Mouse (Mus musculus) liver, embryonic 12.5 days (tissue): Measurements from ENCODE around the gene Oas1e. TPM values are rescaled to one million over a fixed set of nuclear protein-coding genes. Genes with fewer than 3 reads are reported as not detected.

Experiments
- ATAC-seq: fragments of 200-750 bp; cut with Nextera tagmentation; 2 replicates; pipeline ENCODE4 v1.8.0; 2017; ENCODE audit warnings: moderate number of reproducible peaks, mild to moderate bottlenecking, moderate library complexity
- H3K27ac ChIP-seq: fragments of 300-500 bp; sonication (generic); 2 replicates; pipeline ENCODE4 v1.5.1; 2016; ENCODE audit warnings: mild to moderate bottlenecking
- H3K27me3 ChIP-seq: fragments of 300-500 bp; sonication (generic); replicated peaks from 2 replicates; pipeline ENCODE4 v1.6.1; 2016; ENCODE audit warnings: mild to moderate bottlenecking, moderate library complexity
- H3K36me3 ChIP-seq: fragments of 300-500 bp; sonication (generic); 2 replicates; pipeline ENCODE4 v1.6.1; 2016; ENCODE audit warnings: mild to moderate bottlenecking, moderate library complexity
- H3K4me1 ChIP-seq: fragments of 300-500 bp; sonication (generic); 2 replicates; pipeline ENCODE4 v1.6.1; 2016
- H3K4me2 ChIP-seq: fragments of 300-500 bp; sonication (generic); 2 replicates; pipeline ENCODE4 v1.6.1; 2016; ENCODE audit warnings: mild to moderate bottlenecking, moderate library complexity
- H3K4me3 ChIP-seq: fragments of 300-500 bp; sonication (generic); 2 replicates; pipeline ENCODE4 v1.5.1; 2016; ENCODE audit warnings: mild to moderate bottlenecking, moderate library complexity
- H3K9ac ChIP-seq: fragments of 300-500 bp; sonication (generic); 2 replicates; pipeline ENCODE4 v1.6.1; 2016; ENCODE audit warnings: mild to moderate bottlenecking, moderate library complexity
- H3K9me3 ChIP-seq: fragments of 300-500 bp; sonication (generic); replicated peaks from 2 replicates; pipeline ENCODE4 v1.6.1; 2016; ENCODE audit warnings: mild to moderate bottlenecking, moderate library complexity
- WGBS: fragments of 180-500 bp; shearing (Covaris S2); methylation state at CpG from one replicate; pipeline ENCODE4 v1.1.7; 2016; ENCODE audit not compliant: insufficient replicate concordance; 5-methylcytosine and 5-hydroxymethylcytosine counted together
- polyA plus RNA-seq: library from polyadenylated mRNA; unstranded; fragments of >200 nt; fragmentation: Nextera tagmentation; extraction: Ambion mirVana; gene quantifications from 2 replicates; pipeline ENCODE4 v1.2.1, GENCODE M21; 2016

The Oas1e gene
- polyA plus RNA-seq, 1 experiment from 2014 or later = not detected

DNA sequence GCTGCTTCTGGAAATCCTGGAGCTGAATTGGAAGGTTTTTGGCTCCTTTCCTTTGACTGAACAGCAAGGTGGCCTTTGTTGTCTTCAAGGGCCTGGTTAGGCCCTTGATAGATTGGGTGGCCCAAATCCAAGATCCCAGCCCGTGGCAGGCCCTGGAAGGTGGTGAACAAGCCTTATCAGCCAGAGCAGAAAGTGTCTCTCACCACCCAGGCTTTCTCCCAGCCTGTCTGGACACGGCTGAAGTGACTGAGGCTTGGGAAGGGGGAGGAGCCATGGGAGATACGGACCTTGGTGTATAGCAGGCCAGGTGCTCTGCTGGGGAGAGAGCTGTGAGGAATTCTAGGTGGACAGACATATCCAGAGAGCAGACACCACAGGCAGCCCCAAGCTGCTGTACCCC lies 25.9 kb downstream of the Oas1e start:
- Histone ChIP-seq H3K4me3 (no peak overlapping the region), H3K4me1 (no peaks in the 10 kb centered on the region), H3K36me3 (no peaks in the 10 kb centered on the region), H3K9ac (no peak overlapping the region), H3K27ac (no peak overlapping the region), H3K9me3 (no peaks in the 10 kb centered on the region), H3K4me2 (no peak overlapping the region), H3K27me3 (peaks cover under 1% of the 10 kb centered on the region; the same call in 1 of the 2 replicates)
- 30% methylated on average over 3 of the region's 3 CpGs for WGBS
- no peak for ATAC-seq

DNA sequence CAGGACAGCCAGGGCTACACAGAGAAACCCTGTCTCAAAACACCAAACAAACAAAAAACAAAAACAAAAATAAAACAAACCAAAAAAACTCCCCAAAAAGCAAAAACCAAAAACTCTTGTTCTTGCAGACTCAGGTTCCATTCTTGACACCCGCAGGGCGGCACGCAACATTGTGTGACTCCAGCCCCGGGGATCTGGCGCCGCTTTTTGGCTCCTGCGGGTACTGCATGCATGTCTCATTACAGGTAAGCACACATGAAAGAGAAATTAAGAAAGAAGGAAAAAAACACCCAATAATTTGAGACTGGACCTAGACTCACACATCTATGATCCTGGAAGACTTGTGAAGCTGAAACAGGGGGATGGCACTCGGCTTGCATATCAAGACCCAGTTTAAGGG lies 30.3 kb downstream of the Oas1e start:
- no peaks in the 10 kb centered on the region for H3K36me3 ChIP-seq
- H3K27me3 ChIP-seq = peaks cover 18% of the 10 kb centered on the region
- no peak overlapping the region for H3K4me2 ChIP-seq
- no peak for ATAC-seq
- no peaks in the 10 kb centered on the region for H3K4me1 ChIP-seq
- 51% methylated on average over 8 of the region's 8 CpGs for WGBS
- no peak overlapping the region for H3K9ac ChIP-seq
- H3K4me3 ChIP-seq = no peak overlapping the region
- no peaks in the 10 kb centered on the region for H3K9me3 ChIP-seq
- H3K27ac ChIP-seq = no peak overlapping the region

DNA sequence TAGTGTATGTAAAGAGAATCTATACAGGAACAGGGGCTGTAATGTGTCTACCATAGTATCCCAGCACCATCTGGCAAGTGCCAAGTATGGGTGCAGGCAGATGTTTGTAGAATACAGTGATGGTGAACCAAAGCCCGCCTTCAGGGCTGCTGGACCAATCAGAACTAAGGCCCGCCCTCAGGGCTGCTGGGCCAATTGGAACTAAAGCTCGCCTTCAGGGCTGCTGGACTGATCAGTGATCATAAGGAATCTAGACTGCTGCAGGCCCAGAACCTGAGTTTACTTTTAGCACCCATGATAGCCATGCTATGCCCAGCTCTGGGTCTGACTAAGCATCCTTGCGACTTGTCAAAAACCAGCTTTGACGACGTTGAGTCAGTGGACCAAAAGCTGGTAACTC lies 33.4 kb downstream of the Oas1e start:
- Histone ChIP-seq H3K27me3 (peaks cover 18% of the 10 kb centered on the region), H3K9me3 (no peaks in the 10 kb centered on the region), H3K4me3 (no peak overlapping the region), H3K36me3 (no peaks in the 10 kb centered on the region), H3K27ac (no peak overlapping the region), H3K9ac (no peak overlapping the region), H3K4me1 (no peaks in the 10 kb centered on the region), H3K4me2 (no peak overlapping the region)
- ATAC-seq = no peak
- WGBS = 29% methylated on average over 6 of the region's 6 CpGs

DNA sequence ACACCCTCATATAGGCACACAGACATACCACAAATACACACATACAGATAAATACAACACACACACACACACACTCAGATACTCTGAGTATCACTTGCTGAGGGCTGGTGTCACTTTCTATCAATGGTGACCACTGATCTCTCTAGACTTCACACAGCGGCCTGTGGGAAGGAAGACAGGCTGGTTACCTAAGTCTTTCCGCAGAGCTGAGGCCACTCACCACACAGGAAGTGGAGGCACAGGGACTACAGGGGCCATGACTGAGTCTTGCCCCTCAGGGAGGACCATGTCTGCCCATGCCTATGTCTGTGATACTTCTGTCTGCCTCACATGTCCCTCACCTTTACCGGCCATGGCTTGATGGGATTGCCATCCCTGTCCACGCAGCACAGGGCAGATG lies 41.1 kb downstream of the Oas1e start:
- Histone ChIP-seq H3K9ac (no peak overlapping the region), H3K27ac (no peak overlapping the region), H3K36me3 (no peaks in the 10 kb centered on the region), H3K9me3 (no peaks in the 10 kb centered on the region), H3K4me2 (no peak overlapping the region), H3K4me1 (no peaks in the 10 kb centered on the region), H3K27me3 (0 out of 2 replicates have a peak, but pooled peaks cover 6% of the 10 kb centered on the region), H3K4me3 (no peak overlapping the region)
- 49% methylated on average over 4 of the region's 4 CpGs for WGBS
- ATAC-seq = no peak

DNA sequence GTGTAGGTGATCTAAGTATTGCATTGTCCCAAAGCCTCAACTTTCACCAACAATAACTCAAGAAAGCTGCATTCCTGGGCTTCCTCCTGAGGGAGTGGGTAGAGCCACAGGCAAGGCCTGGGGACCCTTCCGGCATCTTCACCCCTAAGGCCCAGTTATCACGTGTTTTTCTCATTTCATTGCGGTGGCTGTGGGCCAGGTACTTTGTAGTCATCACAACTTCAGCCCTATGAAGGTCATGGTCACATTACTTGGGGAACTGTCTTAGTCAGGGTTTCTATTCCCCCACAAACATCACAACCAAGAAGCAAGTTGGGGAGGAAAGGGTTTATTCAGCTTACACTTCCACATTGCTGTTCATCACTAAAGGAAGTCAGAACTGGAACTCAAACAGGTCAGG lies 42.5 kb downstream of the Oas1e start:
- no peak overlapping the region for H3K4me3 ChIP-seq
- no peak for ATAC-seq
- no peak overlapping the region for H3K27ac ChIP-seq
- no peaks in the 10 kb centered on the region for H3K36me3 ChIP-seq
- no peaks in the 10 kb centered on the region for H3K4me1 ChIP-seq
- WGBS = 57% methylated on average over 3 of the region's 3 CpGs
- H3K27me3 ChIP-seq = 0 out of 2 replicates have a peak, but pooled peaks cover 6% of the 10 kb centered on the region
- H3K4me2 ChIP-seq = no peak overlapping the region
- no peak overlapping the region for H3K9ac ChIP-seq
- H3K9me3 ChIP-seq = no peaks in the 10 kb centered on the region

DNA sequence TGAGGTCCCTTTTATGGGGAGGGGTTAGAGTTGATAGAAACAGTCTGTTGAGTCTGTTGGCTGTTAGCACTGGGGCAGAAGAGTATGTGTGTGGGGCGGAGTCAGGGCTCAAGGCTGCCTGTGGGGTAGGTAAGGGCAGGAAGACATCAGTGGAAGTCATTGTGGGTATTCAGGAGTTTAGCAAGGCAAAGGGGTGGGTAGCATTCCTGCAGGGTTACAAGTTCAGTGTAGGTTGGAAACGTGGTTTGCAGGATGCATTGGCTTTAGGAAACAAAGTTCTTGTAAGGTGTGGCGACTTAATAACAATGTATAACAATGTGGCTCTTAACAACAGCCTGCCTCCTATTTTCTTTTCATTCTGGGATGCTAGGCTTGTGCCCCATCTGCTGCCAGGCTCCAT lies 44.1 kb downstream of the Oas1e start:
- no peak overlapping the region for H3K4me2 ChIP-seq
- 58% methylated on average over 3 of the region's 3 CpGs for WGBS
- no peak overlapping the region for H3K27ac ChIP-seq
- ATAC-seq = no peak
- no peak overlapping the region for H3K9ac ChIP-seq
- H3K9me3 ChIP-seq = no peaks in the 10 kb centered on the region
- H3K4me1 ChIP-seq = no peaks in the 10 kb centered on the region
- 0 out of 2 replicates have a peak, but pooled peaks cover 6% of the 10 kb centered on the region for H3K27me3 ChIP-seq
- no peaks in the 10 kb centered on the region for H3K36me3 ChIP-seq
- H3K4me3 ChIP-seq = no peak overlapping the region

DNA sequence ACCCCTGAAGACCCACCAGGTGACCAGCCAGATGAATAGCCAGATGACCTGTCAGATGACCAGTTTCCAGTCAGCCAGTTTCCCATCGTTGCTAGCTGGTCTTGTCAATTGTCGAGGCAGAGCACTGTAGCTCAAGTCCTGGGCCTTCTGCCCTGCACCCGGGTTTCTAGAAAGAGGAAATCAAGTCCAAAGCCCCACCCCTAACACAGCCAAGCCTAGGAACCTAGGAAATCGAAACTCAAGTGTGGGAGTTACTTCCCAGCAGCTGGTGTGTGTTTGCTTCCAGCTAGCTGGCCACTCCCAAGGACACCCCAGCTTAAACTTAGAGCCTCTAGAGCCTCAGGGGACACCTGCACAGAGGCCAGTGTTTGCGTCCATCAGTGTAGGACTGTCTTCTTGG lies 45.6 kb downstream of the Oas1e start, which contains the start of gene Oas2:
TSS of gene Oas2 (minus strand) at position 166 of the 400 bp plus-strand sequence.
- Histone ChIP-seq H3K9me3 (no peaks in the 10 kb centered on the region), H3K27ac (no peak within 1 kb of the TSS), H3K4me2 (no peak within 1 kb of the TSS), H3K9ac (no peak within 1 kb of the TSS), H3K36me3 (no peaks in the 10 kb centered on the region), H3K27me3 (0 out of 2 replicates have a peak, but pooled peaks cover 6% of the 10 kb centered on the region), H3K4me3 (no peak within 1 kb of the TSS), H3K4me1 (no peaks in the 10 kb centered on the region)
- no peak for ATAC-seq
- 41% methylated on average over 5 of the region's 5 CpGs for WGBS

DNA sequence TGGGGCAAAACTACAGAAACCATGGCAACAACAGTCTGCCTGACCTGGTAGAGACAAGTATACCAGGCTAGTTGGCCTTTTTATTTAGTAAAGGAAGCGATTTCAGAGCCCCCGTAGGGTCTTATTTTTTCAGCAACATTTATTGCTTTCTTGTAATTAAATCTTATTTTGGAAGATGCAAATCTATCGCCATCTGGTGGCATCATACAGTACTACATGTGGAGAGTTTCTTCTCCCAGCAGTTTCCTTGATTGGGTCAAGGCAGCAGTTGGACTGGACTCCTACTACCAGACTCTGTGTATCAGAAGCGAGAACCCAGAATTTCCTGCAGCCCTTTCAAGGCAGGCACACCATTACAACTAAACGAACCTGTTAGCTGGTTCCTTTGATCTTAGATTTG lies 48.9 kb downstream of the Oas1e start:
- ATAC-seq = no peak
- no peak overlapping the region for H3K27ac ChIP-seq
- 6% methylated on average over 5 of the region's 5 CpGs for WGBS

DNA sequence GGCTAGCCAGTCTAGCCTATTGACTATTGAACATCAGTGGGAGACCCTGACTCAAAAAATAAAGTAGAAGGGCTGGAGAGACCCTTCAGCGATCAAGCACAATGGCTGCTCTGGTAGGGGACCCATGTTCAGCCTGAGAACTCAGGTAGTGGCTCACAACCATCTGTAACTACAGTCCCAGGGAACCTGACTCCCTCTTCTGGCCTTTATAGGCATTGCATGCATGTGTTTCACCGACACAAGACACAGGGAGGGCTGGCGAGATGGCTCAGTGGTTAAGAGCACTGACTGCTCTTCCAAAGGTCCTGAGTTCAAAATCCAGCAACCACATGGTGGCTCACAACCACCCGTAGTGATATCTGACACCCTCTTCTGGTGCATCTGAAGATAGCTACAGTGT lies 53.2 kb downstream of the Oas1e start:
- Histone ChIP-seq H3K4me3 (no peak overlapping the region), H3K9ac (no peak overlapping the region), H3K27me3 (peaks cover 17% of the 10 kb centered on the region), H3K36me3 (no peaks in the 10 kb centered on the region), H3K27ac (no peak overlapping the region), H3K4me1 (no peaks in the 10 kb centered on the region), H3K9me3 (no peaks in the 10 kb centered on the region), H3K4me2 (no peak overlapping the region)
- no peak for ATAC-seq
- 14% methylated on average over 4 of the region's 4 CpGs for WGBS

More for the DNA sequence above, 48.9 kb downstream of the Oas1e start:
- Histone ChIP-seq H3K9ac (no peak overlapping the region), H3K4me1 (no peaks in the 10 kb centered on the region), H3K4me2 (no peak overlapping the region), H3K9me3 (no peaks in the 10 kb centered on the region), H3K36me3 (no peaks in the 10 kb centered on the region), H3K27me3 (peaks cover 20% of the 10 kb centered on the region), H3K4me3 (no peak overlapping the region)

Other genes starting within 250 kb of the Oas1e start
- 24.8 and 25.4 TPM in 2 replicates for gene Tpcn1, start 206.9 kb downstream of the Oas1e start, polyA plus RNA-seq
- 2.0 and 2.1 TPM in 2 replicates for gene Iqcd, start 206.5 kb downstream of the Oas1e start, polyA plus RNA-seq
- 7.3 and 8.4 TPM in 2 replicates for gene Rita1, start 182.9 kb downstream of the Oas1e start, polyA plus RNA-seq
- gene Ddx54, start 182.8 kb downstream of the Oas1e start, polyA plus RNA-seq = 35.0 and 36.3 TPM in 2 replicates
- gene Cfap73, start 161.3 kb downstream of the Oas1e start, polyA plus RNA-seq = not detected in 2 replicates
- gene Rasal1, start 146.7 kb downstream of the Oas1e start, polyA plus RNA-seq = 0.19 and 0.20 TPM in 2 replicates
- gene Dtx1, start 83.6 kb downstream of the Oas1e start, polyA plus RNA-seq = 0.37 and 0.67 TPM in 2 replicates
- 0.26 and 0.37 TPM in 2 replicates for gene Oas2, start 45.7 kb downstream of the Oas1e start, polyA plus RNA-seq
- 0.05 and 0.07 TPM in 2 replicates for gene Oas3, start 17.9 kb downstream of the Oas1e start, polyA plus RNA-seq
- gene Oas1c, start 17.0 kb upstream of the Oas1e start, polyA plus RNA-seq = 0.20 and 0.24 TPM in 2 replicates
- not detected in 2 replicates for gene Oas1f, start 51.8 kb upstream of the Oas1e start, polyA plus RNA-seq
- gene Oas1h, start 65.9 kb upstream of the Oas1e start, polyA plus RNA-seq = not detected in 2 replicates
- gene Oas1g, start 92.1 kb upstream of the Oas1e start, polyA plus RNA-seq = 0.15 and 0.23 TPM in 2 replicates
- gene Oas1a, start 112.0 kb upstream of the Oas1e start, polyA plus RNA-seq = 2.2 TPM in 2 replicates
- not detected in 2 replicates for gene Oas1d, start 119.0 kb upstream of the Oas1e start, polyA plus RNA-seq
- gene Rph3a, start 214.6 kb upstream of the Oas1e start, polyA plus RNA-seq = not detected in 2 replicates